Mouse (Mus musculus) heart, adult 2 months (tissue): ENCODE measurements at regions not wholly inside any gene's neighbourhood (a gene's known extent, or its start where the extent isn't known, plus 50 kb on each side); places are given as distances from the start of the nearest gene placed in this dataset.

Experiments
- CTCF ChIP-seq: fragments of 200-600 bp; IDR thresholded peaks from 2 replicates; pipeline ENCODE4 v1.8.1; 2022; ENCODE audit warnings: antibody characterized with exemption, mild to moderate bottlenecking, moderate library complexity
- POLR2A ChIP-seq: fragments of 200-500 bp; IDR thresholded peaks from 2 replicates; pipeline ENCODE4 v1.6.1; 2011; ENCODE audit warnings: mild to moderate bottlenecking, low read depth, low read length, control low read depth; ENCODE audit not compliant: insufficient read depth

DNA sequence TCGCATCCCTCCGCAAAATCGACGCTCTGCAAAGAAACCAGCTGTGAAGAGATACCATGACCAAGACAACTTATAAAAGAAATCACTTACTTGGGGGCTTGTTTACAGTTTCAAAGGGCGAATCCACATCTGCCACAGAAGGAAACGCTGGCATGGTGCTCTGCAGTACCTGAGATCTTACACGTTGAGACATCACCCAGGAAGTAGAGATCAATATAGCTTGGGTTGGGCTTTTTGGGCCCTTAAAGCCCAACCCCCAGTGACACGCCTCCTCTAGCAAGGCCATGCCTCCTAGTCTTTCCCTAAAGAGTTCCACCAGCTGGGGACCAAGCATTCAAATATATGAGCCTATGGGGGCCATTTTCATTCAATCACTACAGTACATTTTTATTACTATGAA lies 617.6 kb upstream of the Gm19410 start:
- no peak for TF ChIP-seq CTCF
- TF ChIP-seq POLR2A = no peak
